Mouse (Mus musculus) heart, embryonic 10.5 days (tissue): ENCODE results near the gene Tspan13. TPM values are rescaled to one million over a fixed set of nuclear protein-coding genes. Genes with fewer than 3 reads are reported as not detected.
A peak's percentile ranks its signal among the peaks of the same experiment; 100 is the strongest.

ENCODE experiments used
- DNase-seq: peaks from one replicate; pipeline ENCODE4 v3.0.0-alpha.2; 2017; ENCODE audit warnings: low spot score
- H3K27ac ChIP-seq: fragments of 300-500 bp; sonication (generic); 2 replicates; pipeline ENCODE4 v1.5.1; 2016; ENCODE audit warnings: mild to moderate bottlenecking
- H3K27me3 ChIP-seq: fragments of 300-500 bp; sonication (generic); 2 replicates; pipeline ENCODE4 v1.6.1; 2016; ENCODE audit warnings: mild to moderate bottlenecking; ENCODE audit not compliant: poor library complexity, insufficient read depth, severe bottlenecking
- H3K36me3 ChIP-seq: fragments of 300-500 bp; sonication (generic); 2 replicates; pipeline ENCODE4 v1.6.1; 2016; ENCODE audit warnings: mild to moderate bottlenecking, moderate library complexity
- H3K4me1 ChIP-seq: fragments of 300-500 bp; sonication (generic); 2 replicates; pipeline ENCODE4 v1.6.1; 2016; ENCODE audit warnings: mild to moderate bottlenecking
- H3K4me3 ChIP-seq: fragments of 300-500 bp; sonication (generic); 2 replicates; pipeline ENCODE4 v1.5.1; 2016; ENCODE audit warnings: mild to moderate bottlenecking, moderate library complexity
- H3K9me3 ChIP-seq: fragments of 300-500 bp; sonication (generic); 2 replicates; pipeline ENCODE4 v1.6.1; 2016; ENCODE audit warnings: mild to moderate bottlenecking, moderate library complexity
- WGBS: fragments of 180-500 bp; shearing (Covaris S2); methylation state at CpG from one replicate; pipeline ENCODE4 v1.1.7; 2016; 5-methylcytosine and 5-hydroxymethylcytosine counted together
- polyA plus RNA-seq: library from polyadenylated mRNA; unstranded; fragments of >200 nt; fragmentation: Nextera tagmentation; extraction: Ambion mirVana; gene quantifications from 2 replicates; pipeline ENCODE4 v1.2.1, GENCODE M21; 2016

Tspan13 gene
- polyA plus RNA-seq, 1 experiment from 2014 or later, result 75.8 TPM

- WGBS, result 60% methylated on average over 5 of the region's 5 CpGs
- no peak overlapping the region for H3K27ac ChIP-seq
Observed at GRCm38 (mm10) chr12:36028968-36029645, 13.2 kb downstream of the Tspan13 start.

DNA sequence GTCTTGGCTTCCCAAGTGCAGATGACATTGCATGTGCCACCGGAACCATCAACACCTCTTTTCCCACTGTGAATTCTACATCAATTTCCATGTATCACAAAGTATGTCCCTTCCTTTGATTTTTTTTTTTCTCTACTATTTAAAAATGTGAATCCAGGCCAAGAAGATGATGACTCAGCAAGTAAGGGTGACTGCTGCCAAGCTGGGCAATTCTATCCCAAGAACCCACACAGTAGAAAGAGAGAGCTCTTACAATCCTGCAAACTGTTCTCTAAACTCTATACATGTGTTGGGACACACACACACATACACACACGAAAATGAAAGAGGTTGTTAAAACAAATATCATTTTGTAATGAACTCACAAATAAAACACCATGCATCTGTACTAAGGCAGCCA, 15.1 kb downstream of the Tspan13 start:
- Histone ChIP-seq H3K27me3 (no peaks in the 10 kb centered on the region), H3K27ac (no peak overlapping the region), H3K9me3 (no peaks in the 10 kb centered on the region), H3K4me1 (peaks cover 5% of the 10 kb centered on the region; the same call in 1 of the 2 replicates), H3K36me3 (no peaks in the 10 kb centered on the region), H3K4me3 (no peak overlapping the region)
- WGBS, result 87% methylated on average over 2 of the region's 2 CpGs
- no peak for DNase-seq

More at GRCm38 (mm10) chr12:36028968-36029645, 13.2 kb downstream of the Tspan13 start:
- Histone ChIP-seq H3K9me3 (no peaks in the 10 kb centered on the region), H3K4me3 (no peak overlapping the region), H3K27me3 (no peaks in the 10 kb centered on the region), H3K36me3 (no peaks in the 10 kb centered on the region), H3K4me1 (peaks cover 5% of the 10 kb centered on the region; the same call in 1 of the 2 replicates)
- DNase-seq, result no peak

- H3K4me3 ChIP-seq, result no peak overlapping the region
- H3K9me3 ChIP-seq, result no peaks in the 10 kb centered on the region
- DNase-seq, result no peak
- H3K27ac ChIP-seq, result no peak overlapping the region
- no peaks in the 10 kb centered on the region for H3K27me3 ChIP-seq
- H3K36me3 ChIP-seq, result peaks cover 2% of the 10 kb centered on the region; the same call in 1 of the 2 replicates
- 90% methylated on average over 4 of the region's 4 CpGs for WGBS
- peaks cover 5% of the 10 kb centered on the region; the same call in 1 of the 2 replicates for H3K4me1 ChIP-seq
Observed at GRCm38 (mm10) chr12:36026126-36026525, 16.2 kb downstream of the Tspan13 start.

DNA sequence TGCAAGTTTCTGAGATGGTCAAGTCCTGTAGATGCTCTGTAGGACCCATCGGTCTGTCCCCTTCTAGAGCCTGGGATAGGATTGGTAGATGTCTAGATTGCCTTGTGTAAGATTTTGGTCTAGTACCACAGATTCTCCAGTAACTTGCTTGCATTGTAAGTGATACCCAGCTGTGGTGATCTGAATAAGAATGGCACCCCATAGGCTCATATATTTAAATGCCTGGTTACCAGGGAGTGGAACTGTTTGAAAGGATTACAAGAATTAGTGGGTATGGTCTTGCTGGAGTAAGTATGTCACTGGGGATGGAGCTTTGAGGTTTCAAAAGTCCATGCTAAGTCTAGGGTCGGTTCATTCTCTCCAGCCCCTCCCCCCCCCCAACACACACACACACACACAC, 21.6 kb downstream of the Tspan13 start:
- Histone ChIP-seq H3K27me3 (no peaks in the 10 kb centered on the region), H3K36me3 (peaks cover 21% of the 10 kb centered on the region), H3K4me3 (no peak overlapping the region), H3K4me1 (no peaks in the 10 kb centered on the region), H3K9me3 (no peaks in the 10 kb centered on the region), H3K27ac (no peak overlapping the region)
- DNase-seq, result no peak
- 96% methylated on average over 2 of the region's 2 CpGs for WGBS

- no peaks in the 10 kb centered on the region for H3K4me1 ChIP-seq
- no peaks in the 10 kb centered on the region for H3K9me3 ChIP-seq
- 83% methylated on average over 3 of the region's 3 CpGs for WGBS
- DNase-seq, result no peak
- no peak overlapping the region for H3K4me3 ChIP-seq
- H3K27me3 ChIP-seq, result no peaks in the 10 kb centered on the region
- no peak overlapping the region for H3K27ac ChIP-seq
- H3K36me3 ChIP-seq, result peaks cover 25% of the 10 kb centered on the region
Observed at GRCm38 (mm10) chr12:36020081-36020480, 22.2 kb downstream of the Tspan13 start.

DNA sequence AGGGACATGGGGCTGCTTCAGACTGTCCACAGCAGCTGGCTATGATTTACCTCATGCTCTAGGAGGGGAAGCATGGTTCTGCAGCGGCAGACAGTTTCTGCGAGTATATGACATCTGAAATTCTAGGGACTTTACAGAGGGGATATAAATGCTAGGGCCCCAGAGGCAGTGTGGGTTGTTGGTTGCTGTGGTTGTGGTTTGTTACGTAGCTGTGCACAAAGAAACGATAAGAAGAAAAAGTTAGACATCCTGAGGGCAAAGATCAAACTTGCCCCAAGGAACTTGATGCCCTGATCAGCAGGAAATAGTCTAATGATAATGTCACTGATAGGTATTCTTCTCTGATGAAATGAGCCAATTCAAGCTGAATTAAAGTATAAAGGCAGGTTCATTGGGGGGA, 22.7 kb downstream of the Tspan13 start:
- 83% methylated on average over 4 of the region's 4 CpGs for WGBS
- Histone ChIP-seq H3K4me3 (no peak overlapping the region), H3K9me3 (no peaks in the 10 kb centered on the region), H3K27ac (no peak overlapping the region), H3K27me3 (no peaks in the 10 kb centered on the region), H3K36me3 (peaks cover 25% of the 10 kb centered on the region), H3K4me1 (no peaks in the 10 kb centered on the region)
- DNase-seq, result no peak

DNA sequence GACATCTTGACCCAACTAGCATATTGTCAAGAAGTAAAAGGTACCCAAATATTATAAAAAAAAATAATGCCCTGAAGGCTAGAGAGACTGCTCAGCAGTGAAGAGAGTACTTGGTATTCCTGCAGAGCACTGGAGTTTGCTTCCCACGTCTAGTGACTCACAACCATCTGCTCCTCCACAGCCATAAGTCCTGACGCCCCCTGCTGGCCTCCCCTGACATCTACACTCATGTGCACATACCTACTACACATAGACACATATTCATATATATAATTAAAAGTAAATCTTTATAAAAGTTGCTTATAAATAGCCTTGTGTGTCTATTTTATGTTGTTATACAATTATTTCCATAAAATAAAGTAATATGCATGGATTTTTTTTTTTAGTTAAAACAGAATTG, 24.5 kb downstream of the Tspan13 start:
- Histone ChIP-seq H3K27me3 (no peaks in the 10 kb centered on the region), H3K9me3 (no peaks in the 10 kb centered on the region), H3K27ac (no peak overlapping the region), H3K4me1 (no peaks in the 10 kb centered on the region), H3K36me3 (peaks cover 25% of the 10 kb centered on the region), H3K4me3 (no peak overlapping the region)
- WGBS, result 70% methylated on average over 2 of the region's 2 CpGs
- no peak for DNase-seq

DNA sequence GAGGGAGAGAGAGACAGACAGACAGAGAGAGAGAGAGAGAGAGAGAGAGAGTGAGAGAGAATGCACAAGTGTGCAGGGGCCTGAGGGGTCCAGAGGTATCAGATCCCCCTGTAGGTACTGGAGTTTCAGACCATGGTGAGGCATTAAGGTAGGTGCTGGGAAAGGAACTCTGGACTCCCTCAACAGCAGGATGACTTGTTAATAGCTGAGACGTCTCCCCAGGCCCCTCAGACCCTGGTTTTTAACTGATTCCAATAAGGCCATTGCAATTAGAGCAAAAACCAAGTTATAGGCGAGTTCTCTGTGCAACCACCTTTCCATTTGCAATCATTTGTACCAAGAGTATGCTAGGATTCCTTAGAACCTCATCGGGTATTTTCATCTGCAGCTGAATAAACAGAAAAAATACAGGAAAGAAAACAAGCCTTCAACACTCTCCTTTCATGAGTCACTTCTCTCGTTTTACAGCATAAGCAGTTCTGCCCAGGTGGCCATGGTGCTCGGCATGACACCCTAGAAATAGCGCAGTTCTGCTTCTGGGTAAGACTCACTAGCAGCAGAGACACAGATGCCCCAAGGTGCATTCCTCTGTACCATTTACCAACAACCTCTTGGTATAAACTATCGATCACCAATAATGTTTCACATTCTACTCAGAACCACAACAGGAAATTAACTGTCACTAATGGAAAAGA, 28.9 kb downstream of the Tspan13 start:
- Histone ChIP-seq H3K4me1 (no peaks in the 10 kb centered on the region), H3K36me3 (peaks cover 9% of the 10 kb centered on the region; the same call in 1 of the 2 replicates), H3K27ac (no peak overlapping the region), H3K4me3 (no peak overlapping the region), H3K9me3 (no peaks in the 10 kb centered on the region), H3K27me3 (no peaks in the 10 kb centered on the region)
- 61% methylated on average over 7 of the region's 7 CpGs for WGBS
- DNase-seq, result no peak

GRCm38 (mm10) chr12:36008364-36009047, 33.8 kb downstream of the Tspan13 start:
- peak overlapping the region; percentile 22; the same call in 1 of the 2 replicates for H3K27ac ChIP-seq
- no peak for DNase-seq

DNA sequence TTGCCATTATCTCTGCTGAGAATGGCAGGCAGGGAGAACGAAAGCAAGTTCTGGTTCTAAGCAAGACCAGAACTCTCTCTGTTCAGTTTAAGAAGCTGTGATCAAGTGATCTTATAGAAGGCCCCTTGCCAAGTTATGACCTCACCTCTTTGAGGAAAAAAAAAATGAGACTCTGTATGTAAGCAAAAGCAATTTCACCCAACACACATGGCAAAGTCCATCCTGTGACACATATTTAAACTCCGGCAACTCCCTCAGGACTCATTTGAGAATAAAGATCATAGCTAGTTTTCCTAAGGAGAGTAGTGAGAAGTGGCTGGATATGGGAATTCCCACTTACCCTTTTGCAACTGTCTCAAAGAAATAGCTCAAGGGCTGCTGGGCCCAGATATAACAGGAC, 34.7 kb downstream of the Tspan13 start:
- Histone ChIP-seq H3K9me3 (no peaks in the 10 kb centered on the region), H3K27ac (no peak overlapping the region), H3K27me3 (no peaks in the 10 kb centered on the region), H3K4me1 (peaks cover 11% of the 10 kb centered on the region), H3K4me3 (no peak overlapping the region), H3K36me3 (no peaks in the 10 kb centered on the region)
- no peak for DNase-seq
- 75% methylated on average over 2 of the region's 2 CpGs for WGBS

More at GRCm38 (mm10) chr12:36008364-36009047, 33.8 kb downstream of the Tspan13 start:
- Histone ChIP-seq H3K36me3 (no peaks in the 10 kb centered on the region), H3K27me3 (no peaks in the 10 kb centered on the region), H3K4me3 (no peak overlapping the region), H3K4me1 (peaks cover 11% of the 10 kb centered on the region), H3K9me3 (no peaks in the 10 kb centered on the region)
- WGBS, result 60% methylated on average over 6 of the region's 6 CpGs

DNA sequence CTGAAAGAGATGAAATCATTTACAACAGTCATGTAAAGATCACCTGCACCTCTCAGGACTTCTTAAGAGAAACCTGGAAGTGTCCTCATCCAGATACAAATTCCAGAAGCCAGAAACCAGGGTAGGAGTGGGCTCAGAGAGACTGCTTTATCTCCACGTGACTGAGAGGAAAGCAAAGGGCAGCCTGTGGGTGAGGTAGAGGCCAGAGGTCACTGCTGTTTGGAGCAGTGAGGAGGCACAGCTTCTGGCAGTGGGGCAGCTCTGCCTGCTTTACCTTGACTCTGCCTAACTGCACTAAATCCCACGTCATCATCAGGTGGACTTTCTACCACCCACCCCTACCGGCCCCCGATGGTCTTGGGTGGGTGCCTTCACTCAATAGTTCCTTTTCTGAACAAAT, 37.6 kb downstream of the Tspan13 start:
- no peaks in the 10 kb centered on the region for H3K27me3 ChIP-seq
- H3K9me3 ChIP-seq, result no peaks in the 10 kb centered on the region
- peaks cover 16% of the 10 kb centered on the region for H3K4me1 ChIP-seq
- H3K27ac ChIP-seq, result no peak overlapping the region
- WGBS, result 60% methylated on average over 4 of the region's 4 CpGs
- H3K36me3 ChIP-seq, result no peaks in the 10 kb centered on the region
- H3K4me3 ChIP-seq, result no peak overlapping the region
- DNase-seq, result no peak

GRCm38 (mm10) chr12:35995799-35996198, 46.5 kb downstream of the Tspan13 start:
- no peaks in the 10 kb centered on the region for H3K36me3 ChIP-seq
- no peaks in the 10 kb centered on the region for H3K27me3 ChIP-seq
- H3K4me1 ChIP-seq, result no peaks in the 10 kb centered on the region
- WGBS, result 29% methylated on average over 5 of the region's 5 CpGs
- H3K4me3 ChIP-seq, result no peak overlapping the region
- no peak for DNase-seq
- no peaks in the 10 kb centered on the region for H3K9me3 ChIP-seq
- no peak overlapping the region for H3K27ac ChIP-seq

- Histone ChIP-seq H3K27ac (no peak overlapping the region), H3K36me3 (no peaks in the 10 kb centered on the region), H3K4me3 (no peak overlapping the region), H3K27me3 (no peaks in the 10 kb centered on the region), H3K9me3 (no peaks in the 10 kb centered on the region), H3K4me1 (no peaks in the 10 kb centered on the region)
- DNase-seq, result no peak
Observed at GRCm38 (mm10) chr12:35994098-35994497, 48.2 kb downstream of the Tspan13 start.
